Mouse (Mus musculus): ENCODE results near the gene Olfml1. TPM values are rescaled to one million over a fixed set of nuclear protein-coding genes. Genes with fewer than 3 reads are reported as not detected.

Olfml1 gene
- total RNA-seq, 1 experiment from 2014 or later = not detected

DNA sequence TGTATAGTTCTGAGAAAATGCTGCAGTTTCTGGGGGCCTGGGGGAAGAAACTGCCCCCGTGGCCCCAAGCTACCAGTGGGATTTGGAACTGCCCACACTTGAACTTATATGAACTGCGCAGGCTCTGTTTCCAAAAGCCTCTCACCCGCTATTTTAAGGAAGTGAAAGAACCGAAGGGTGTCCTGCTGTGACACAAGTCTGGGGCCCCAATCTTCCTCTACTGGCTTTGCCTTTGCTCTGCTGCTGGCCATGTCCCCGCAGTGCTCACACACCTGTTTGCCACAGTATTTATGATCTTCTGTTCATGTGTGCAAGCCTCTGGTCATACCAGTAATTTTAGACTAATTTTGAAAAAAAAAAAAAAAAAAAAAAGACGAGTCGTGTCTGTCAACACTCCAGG lies 26.7 kb downstream of the Olfml1 start:
- peak; percentile 76 for ATAC-seq (ENCODE audit: extremely low read depth, insufficient number of reproducible peaks, low FRiP score, poor library complexity, severe bottlenecking)

DNA sequence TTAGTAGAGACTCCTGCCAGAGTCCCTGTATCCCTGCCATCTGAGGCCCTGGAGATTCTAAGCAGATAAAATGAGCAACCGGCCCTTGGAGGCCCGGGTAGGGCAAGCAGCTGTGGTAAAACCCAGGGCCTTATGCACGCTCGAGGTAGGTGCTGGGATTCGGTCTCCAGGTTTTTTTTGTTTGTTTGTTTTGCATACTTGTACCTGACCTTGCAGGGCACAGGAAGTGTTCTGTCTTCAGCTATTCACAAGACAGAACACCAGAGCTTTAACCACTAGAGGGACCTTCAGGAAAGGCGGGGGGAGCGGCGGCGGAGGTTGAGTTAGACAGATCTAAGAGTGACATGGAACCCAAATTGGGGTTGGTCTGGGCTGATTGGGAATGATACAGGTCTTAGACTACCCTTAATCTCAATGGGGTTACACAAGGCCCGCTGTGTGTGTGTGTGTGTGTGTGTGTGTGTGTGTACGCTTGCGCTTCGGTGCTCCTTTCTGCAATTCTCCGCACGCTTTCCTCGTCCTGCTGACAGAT lies 27.1 kb downstream of the Olfml1 start:
- peak; percentile 75 for ATAC-seq (ENCODE audit: extremely low read depth, insufficient number of reproducible peaks, low FRiP score, poor library complexity, severe bottlenecking)

DNA sequence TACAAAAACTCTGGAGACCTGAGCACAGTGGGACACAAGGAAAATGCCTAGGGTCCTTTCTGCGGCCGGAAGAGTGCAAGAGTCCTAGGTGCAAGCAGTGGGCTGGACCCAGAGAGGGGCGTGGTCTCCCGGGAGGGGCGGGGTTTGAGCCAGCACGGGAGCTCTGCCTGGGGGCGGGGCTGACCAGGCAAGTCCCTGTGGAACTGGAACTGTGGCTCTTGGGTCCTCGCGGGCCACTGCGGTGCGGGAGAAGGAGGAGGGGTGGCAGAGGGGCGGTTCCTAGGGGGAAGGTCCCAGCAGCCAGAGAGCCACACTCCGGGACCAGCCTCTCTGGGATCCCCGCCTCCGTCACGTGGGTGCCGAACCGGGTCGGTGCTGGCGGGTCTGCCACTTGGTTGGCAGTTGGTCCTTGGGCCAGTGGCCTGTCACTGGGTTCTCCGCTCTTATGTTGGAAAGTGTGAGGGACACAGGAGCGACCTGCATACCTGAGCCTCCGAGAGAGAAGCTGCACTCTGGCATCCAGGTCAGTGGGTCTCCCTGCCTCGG lies 27.7 kb downstream of the Olfml1 start, which contains the start of gene Ppfibp2:
Ppfibp2 (plus strand) TSS at position 351 of the 546 bp plus-strand sequence.
- ATAC-seq (ENCODE audit: extremely low read depth, insufficient number of reproducible peaks, low FRiP score, poor library complexity, severe bottlenecking) = peak; percentile 70

DNA sequence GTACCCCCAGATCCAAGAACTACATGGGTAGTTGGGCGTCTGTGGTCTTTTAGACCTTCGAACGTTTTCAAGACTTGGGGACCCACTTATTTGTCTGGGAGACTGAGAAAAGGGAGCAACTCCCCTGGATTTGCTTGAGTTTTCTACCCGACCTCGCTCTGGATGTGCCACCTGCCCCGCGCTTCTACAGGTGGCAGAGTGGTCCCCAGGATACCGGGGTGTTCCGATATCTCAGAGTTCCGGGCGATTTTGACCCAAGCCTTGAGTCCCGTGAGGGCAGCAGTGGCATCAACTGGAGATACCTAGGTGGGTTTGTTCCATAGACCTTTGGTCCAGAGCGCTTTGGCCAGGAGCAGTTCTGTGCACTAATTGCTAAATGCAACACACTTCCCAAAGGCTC lies 28.2 kb downstream of the Olfml1 start:
- no peak for ATAC-seq (ENCODE audit: extremely low read depth, insufficient number of reproducible peaks, low FRiP score, poor library complexity, severe bottlenecking)

DNA sequence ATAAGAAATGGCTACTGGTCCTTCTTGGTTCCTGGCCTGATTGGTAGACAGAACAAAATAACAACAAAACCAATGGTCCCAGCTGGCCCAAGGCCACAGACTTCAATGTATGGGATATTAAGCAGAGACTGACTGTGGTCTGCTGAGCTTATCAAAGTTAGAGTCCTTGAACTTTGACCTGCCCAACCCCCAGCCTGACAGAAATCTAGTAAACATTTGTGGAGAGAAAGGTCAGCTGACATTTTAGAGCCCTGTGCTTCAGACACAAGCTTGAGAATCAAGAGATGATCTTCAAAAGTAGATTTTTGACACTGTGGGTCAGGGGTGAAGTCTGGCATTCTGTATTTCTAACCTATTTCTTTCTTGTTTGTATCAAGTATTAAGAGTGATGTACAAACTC lies 29.5 kb downstream of the Olfml1 start:
- no peak for ATAC-seq (ENCODE audit: extremely low read depth, insufficient number of reproducible peaks, low FRiP score, poor library complexity, severe bottlenecking)

DNA sequence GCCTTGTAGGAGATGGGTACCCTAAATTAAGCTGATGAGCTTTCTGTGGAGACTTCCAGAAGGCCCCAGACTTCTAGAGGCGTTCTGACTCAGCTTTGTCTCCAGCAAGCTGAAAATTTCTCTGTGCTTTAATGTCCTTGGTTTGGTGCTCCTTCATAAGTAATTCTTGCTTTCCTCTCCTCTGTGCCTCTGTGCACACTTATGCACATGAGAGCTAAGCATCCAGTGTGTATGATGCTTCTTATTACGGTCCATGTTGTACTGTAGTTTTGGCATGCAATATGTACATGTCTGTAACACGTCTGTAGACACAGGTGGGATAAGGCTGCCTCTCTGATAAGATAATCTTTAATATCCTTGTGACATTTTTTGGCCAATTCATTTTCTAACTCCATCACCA lies 30.7 kb downstream of the Olfml1 start:
- no peak for ATAC-seq (ENCODE audit: extremely low read depth, insufficient number of reproducible peaks, low FRiP score, poor library complexity, severe bottlenecking)

DNA sequence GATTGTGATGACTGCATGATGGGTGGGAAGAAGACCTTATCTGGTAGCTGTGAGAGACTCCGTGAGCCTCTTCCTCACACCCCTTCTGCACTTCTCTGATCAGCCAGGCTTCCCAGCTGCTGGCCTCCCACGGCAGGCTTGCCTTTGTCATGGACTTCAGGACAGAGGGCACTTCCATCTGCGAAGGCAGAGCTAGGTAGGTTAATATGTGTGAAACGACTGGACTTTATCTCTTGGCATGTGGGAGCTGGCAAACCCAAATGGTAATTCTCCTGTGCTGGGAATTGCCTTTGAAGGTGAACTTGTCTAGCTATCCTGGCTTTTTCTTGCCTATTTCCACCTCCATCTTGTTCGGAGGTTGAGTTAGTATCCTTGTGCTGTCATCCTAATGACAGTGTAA lies 33.4 kb downstream of the Olfml1 start:
- no peak for ATAC-seq (ENCODE audit: extremely low read depth, insufficient number of reproducible peaks, low FRiP score, poor library complexity, severe bottlenecking)

DNA sequence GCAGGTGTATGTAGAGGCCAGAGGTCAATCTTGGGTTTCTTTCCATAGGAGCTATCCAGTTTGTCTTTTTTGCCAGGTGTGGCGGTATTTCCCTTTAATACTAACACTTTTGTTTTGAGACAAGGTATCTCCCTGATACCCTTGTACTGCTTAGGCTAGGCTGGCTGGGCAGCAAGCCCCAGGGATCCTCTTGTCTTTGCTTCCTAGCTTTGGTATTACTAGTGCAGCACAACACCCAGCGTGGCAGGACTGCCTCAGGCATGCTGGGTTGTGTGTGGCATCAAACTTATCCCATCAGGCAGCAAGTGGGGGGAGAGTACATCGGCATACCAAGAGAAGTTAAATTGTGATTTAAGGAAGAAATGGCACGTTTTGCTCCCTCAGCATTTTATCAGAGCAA lies 35.3 kb downstream of the Olfml1 start:
- no peak for ATAC-seq (ENCODE audit: extremely low read depth, insufficient number of reproducible peaks, low FRiP score, poor library complexity, severe bottlenecking)

DNA sequence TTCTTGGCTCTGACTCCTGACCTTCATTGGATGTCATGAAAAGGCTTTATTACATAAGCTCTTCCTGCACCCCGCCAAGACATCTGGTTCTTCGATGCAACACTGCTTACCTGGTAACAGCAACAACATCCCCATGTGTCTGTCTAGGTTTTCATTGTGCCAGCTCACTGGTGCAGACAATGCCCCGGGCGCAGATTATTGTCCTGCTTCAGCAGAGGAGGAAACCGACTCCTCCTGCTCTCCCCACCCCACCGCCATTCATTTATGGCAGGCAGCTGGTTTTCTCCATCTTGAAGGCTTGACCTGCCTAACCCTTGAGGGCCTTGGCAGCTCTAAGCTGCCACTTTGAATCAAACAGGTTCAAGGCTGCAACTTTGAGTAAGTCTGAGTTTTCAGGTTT lies 35.7 kb downstream of the Olfml1 start:
- no peak for ATAC-seq (ENCODE audit: extremely low read depth, insufficient number of reproducible peaks, low FRiP score, poor library complexity, severe bottlenecking)

DNA sequence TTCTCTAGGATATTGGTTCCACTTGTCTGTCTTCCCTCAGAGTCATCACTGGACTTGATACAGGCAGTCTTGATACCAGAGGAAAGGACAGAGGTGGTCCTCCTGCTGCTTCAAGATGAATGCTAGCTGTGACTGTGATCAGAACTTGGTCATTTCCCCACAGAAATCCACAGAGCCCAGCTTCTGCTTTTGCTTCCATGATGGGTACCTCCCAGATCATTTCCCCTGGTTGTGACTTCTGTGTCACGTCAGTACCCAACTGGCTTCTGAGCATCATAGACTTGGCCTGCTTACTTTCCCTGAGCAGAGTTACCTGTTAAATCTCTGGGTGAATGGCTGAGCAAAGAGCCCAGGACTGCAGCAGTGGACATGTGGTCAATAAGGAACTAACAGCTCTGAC lies 40.5 kb downstream of the Olfml1 start:
- no peak for ATAC-seq (ENCODE audit: extremely low read depth, insufficient number of reproducible peaks, low FRiP score, poor library complexity, severe bottlenecking)

DNA sequence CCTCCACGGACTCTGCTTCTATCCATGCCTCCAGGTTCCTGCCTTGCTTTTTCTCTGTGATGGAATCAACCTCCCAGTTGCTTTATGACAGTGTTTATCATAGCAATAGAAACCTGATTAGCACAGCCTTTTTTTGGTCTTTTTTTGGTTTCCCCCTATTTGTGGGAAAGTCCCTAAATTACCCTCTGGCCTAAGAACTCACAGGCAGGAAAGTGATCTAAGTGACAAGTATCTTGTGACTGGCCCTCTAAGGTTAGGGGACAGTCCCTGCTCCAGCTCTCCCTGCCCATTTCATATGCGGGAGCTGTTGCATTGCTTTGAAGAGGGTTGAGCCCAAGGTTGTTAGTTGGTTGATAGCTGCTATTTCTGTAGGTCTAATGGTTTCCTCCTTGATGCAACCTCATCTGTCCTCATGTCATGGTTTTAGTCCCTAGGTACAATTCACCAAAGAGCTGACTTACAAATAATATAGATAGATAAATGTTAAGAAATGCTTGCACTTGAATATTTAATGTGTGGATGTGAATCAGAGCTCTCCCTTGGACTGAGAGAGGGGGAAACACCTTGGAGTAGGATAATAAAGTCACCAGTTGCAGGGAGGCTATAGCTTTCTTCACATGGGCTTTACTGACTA lies 42.5 kb downstream of the Olfml1 start:
- ATAC-seq (ENCODE audit: extremely low read depth, insufficient number of reproducible peaks, low FRiP score, poor library complexity, severe bottlenecking) = peak; percentile 74

DNA sequence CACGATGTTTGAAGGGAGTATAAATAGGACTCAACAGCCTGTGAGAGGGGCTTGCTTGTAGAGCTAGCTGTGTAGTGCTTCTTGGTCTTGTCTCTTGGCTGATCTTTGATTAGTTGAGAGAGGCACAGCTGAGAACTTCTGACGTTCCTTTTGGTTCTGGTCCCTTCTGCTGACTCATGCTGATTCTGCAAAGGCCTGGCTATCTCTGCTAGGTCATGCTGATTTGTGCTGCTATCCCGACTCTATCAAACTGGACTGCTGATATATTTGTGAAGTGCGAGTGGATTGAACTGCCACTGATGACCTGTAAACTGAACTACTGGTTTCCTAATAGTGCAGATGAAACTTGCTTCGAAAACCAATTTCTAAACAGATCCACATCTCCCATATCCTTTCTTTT lies 43.6 kb downstream of the Olfml1 start:
- ATAC-seq (ENCODE audit: extremely low read depth, insufficient number of reproducible peaks, low FRiP score, poor library complexity, severe bottlenecking) = no peak

DNA sequence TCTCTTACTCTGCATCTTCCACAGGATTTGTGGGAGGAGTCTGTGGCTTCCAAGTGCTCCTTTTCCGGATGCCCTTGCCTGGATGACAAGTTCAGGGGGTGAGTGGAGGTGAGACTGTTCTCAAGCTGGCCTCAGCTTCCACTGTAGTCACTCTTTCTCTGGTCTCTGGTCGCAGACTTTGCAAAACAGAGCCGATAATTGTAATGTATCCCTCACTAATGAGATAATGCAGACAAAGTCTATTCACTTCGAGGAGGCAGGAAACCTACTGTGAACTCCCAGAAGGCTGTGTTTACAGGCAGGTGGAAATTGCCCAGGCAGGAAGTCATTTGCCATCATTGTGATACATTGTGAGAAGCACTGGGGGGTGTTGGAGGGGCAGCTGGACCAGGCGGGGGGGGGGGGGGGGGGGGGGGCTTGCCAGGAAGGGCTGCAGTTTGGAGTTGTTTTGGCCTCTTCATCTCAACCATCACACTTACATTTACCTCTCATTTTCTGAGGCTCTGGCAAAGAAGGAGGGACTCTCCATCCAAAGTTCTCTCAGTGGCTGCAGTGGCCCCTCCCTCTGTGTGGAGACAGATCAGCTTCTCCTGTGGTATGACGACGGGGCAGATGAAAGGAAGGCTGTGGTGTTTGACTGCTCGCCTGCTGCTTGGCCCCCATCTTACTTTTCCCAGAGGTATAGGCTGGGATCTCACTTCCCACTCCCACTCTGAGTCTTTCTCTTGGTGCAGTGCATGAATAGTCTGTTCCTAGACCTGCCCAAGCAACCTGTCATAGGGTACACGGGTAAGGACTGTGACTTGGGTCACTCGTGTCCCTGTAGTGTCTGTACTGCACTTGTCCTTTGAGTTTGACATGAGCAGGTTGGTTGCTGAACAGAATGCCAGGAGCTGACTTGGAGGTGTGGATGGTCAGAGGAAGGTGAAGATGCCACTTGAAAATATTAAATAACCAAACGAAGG lies 51.1 kb downstream of the Olfml1 start:
- ATAC-seq (ENCODE audit: extremely low read depth, insufficient number of reproducible peaks, low FRiP score, poor library complexity, severe bottlenecking) = no peak

DNA sequence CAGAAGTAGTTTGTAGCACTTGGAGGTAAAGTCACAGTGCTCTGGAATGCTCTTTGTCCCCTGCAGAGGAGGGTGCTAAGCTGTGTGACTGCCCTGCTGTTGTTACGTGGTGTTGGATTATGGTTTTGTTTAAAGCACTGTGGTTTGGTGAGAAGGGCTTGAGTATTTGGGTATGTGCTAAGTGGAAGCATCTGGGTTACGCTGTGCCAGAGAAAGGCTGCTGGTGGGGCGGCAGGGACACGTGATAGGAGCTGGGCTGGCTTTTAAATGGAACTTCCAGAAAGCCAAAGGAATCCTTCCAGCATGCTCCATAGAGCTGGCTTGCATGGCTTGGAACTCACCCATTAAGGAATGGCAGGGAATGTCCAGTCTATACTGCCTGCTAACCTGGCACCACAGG lies 52.0 kb downstream of the Olfml1 start:
- ATAC-seq (ENCODE audit: extremely low read depth, insufficient number of reproducible peaks, low FRiP score, poor library complexity, severe bottlenecking) = no peak

DNA sequence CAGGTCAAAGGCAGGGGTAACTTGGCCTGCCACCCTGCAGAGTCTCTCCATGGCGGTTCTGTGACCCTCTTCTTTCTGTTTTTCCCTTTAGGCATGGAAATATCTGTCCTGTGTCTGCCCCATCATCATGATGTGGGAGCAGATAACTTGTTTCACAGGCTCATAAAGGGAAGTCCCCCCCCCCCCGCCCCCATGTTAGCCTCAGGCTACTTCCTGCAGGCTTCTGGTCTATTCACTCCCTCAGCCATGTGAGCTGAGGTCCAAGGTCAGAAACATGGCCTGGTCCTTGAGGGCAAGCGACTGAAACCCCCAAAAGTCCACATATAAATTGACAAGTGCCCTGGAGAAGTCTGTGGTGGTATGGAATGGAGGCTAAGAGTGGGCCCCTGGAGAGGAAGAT lies 52.9 kb downstream of the Olfml1 start:
- ATAC-seq (ENCODE audit: extremely low read depth, insufficient number of reproducible peaks, low FRiP score, poor library complexity, severe bottlenecking) = no peak

DNA sequence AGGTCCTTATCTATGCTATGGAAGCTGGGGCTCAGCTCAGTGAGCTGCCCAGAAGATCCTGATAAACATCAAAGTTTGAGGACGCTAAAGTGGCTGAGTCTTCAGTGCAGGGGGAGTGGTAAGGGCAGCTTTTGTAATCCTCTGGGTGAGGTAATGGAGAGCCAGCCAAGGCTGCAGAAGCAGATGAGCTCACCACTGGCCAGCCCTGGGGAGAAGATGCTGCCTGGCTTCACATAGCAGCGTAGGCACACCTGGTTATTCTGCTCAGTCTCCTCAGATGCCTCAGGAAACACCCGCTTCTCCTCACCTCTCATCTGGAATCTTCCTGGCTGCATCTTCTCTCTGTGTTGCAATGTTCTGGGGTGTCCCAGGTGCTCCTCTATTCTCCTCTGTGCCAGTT lies 57.2 kb downstream of the Olfml1 start:
- no peak for ATAC-seq (ENCODE audit: extremely low read depth, insufficient number of reproducible peaks, low FRiP score, poor library complexity, severe bottlenecking)

DNA sequence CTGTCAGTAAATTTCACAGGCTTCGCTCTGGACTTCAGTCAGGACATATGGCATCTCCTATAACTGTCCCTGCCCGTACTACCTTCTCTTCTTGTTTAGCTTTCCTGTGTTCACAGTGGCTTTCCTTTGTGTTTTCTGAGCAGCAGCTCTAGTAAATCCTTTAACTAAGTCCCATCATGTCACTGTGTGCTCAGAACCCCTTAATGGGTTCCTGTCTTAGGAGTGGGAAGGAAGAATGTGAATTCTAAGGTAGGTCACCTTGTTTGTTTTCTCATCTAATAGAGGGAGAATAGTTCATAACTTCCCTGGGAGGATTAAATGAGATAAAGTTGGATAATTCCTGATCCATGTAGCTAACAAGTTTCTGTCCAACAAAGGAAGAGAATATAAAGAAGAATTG lies 57.8 kb downstream of the Olfml1 start, which contains the start of gene 5330417H12Rik:
5330417H12Rik (minus strand) TSS at position 101 of the 400 bp plus-strand sequence.
- no peak for ATAC-seq (ENCODE audit: extremely low read depth, insufficient number of reproducible peaks, low FRiP score, poor library complexity, severe bottlenecking)

DNA sequence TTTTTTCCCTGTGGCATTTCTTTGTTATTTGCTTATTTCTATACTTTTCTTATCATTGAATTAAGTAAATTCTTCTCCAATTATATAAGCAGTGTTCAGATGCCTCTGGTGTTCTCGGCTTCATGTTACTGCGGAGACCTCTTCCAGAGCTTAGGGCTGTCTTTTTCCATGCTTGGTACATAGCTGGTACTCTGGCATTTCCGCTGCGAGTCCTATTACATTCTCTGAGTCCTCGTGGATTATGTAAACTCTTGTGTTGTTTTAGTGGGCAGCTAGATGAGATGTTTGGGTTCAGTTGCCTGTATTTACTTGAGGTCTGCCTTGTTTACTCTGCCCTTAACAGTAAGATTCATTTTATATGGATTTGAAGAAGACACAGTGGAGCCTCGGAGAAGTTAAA lies 58.5 kb downstream of the Olfml1 start:
- ATAC-seq (ENCODE audit: extremely low read depth, insufficient number of reproducible peaks, low FRiP score, poor library complexity, severe bottlenecking) = no peak

DNA sequence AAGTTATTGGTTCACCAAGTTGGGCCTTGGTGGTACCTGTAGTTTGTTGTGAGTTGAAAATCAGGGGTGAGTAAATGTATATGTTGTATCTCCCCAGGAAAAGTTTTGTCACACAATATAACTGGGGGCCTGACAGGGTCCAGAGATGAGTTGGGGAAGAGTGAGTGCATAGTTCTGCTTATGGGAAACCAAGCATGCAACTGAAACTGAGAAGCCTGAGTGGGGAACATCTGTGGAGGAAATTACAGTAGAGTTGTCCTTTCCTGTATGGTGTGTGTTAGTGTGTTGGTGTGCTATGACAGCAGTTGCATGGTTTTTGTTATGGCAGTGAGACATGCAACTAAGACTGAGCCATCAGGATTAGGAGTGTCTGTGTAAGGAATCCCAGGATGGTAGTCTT lies 61.1 kb downstream of the Olfml1 start:
- ATAC-seq (ENCODE audit: extremely low read depth, insufficient number of reproducible peaks, low FRiP score, poor library complexity, severe bottlenecking) = peak; percentile 59; the same call in 1 of the 2 replicates

DNA sequence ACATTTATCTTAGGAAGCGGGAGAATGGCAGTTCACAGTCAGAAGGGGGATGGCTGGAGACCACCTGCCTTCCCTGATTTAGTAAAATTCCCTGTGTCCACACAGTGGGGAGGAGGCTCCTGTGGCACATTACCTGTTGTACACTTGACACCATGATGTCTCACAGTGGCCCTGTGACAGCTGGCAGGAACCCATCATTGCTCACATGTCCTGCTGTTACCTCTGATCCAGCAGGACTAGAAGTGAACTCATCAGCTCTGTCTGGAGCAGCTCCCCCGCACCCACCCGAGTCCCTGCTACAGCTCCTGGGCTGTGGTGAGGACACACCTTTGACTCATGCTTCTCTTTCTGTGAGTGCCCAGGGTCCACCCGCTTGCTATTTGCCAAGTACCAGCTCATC lies 66.0 kb downstream of the Olfml1 start:
- no peak for ATAC-seq (ENCODE audit: extremely low read depth, insufficient number of reproducible peaks, low FRiP score, poor library complexity, severe bottlenecking)
